Mouse (Mus musculus) stomach, embryonic 16.5 days (tissue): Measurements from ENCODE around the gene Ganab. TPM values are rescaled to one million over a fixed set of nuclear protein-coding genes. Genes with fewer than 3 reads are reported as not detected.

Experiments used
- ATAC-seq: fragments of 200-750 bp; cut with Nextera tagmentation; 2 replicates; pipeline ENCODE4 v1.8.0; 2017; ENCODE audit warnings: moderate number of reproducible peaks, moderate TSS enrichment; ENCODE audit not compliant: insufficient read depth, low FRiP score
- H3K27ac ChIP-seq: fragments of 300-500 bp; sonication (generic); 2 replicates; pipeline ENCODE4 v1.5.1; 2014; ENCODE audit warnings: low read length
- H3K27me3 ChIP-seq: fragments of 300-500 bp; sonication (generic); 2 replicates; pipeline ENCODE4 v1.6.1; 2014; ENCODE audit warnings: low read length, control low read depth, mixed read lengths; ENCODE audit not compliant: control insufficient read depth, insufficient read depth
- H3K36me3 ChIP-seq: fragments of 300-500 bp; sonication (generic); 2 replicates; pipeline ENCODE4 v1.6.1; 2014; ENCODE audit warnings: low read length; ENCODE audit not compliant: control insufficient read depth, insufficient read depth
- H3K4me1 ChIP-seq: fragments of 300-500 bp; sonication (generic); 2 replicates; pipeline ENCODE4 v1.6.1; 2014; ENCODE audit warnings: low read length, control low read depth, mixed read lengths; ENCODE audit not compliant: control insufficient read depth, insufficient read depth
- H3K4me2 ChIP-seq: fragments of 300-500 bp; sonication (generic); 2 replicates; pipeline ENCODE4 v1.6.1; 2014; ENCODE audit warnings: low read depth, low read length, mixed read lengths
- H3K4me3 ChIP-seq: fragments of 300-500 bp; sonication (generic); replicated peaks from 2 replicates; pipeline ENCODE4 v1.5.1; 2014; ENCODE audit warnings: mild to moderate bottlenecking, low read length
- H3K9ac ChIP-seq: fragments of 300-500 bp; sonication (generic); 2 replicates; pipeline ENCODE4 v1.6.1; 2014; ENCODE audit warnings: low read length
- H3K9me3 ChIP-seq: fragments of 300-500 bp; sonication (generic); replicated peaks from 2 replicates; pipeline ENCODE4 v1.6.1; 2016; ENCODE audit warnings: low read length, control low read depth; ENCODE audit not compliant: control insufficient read depth
- WGBS: fragments of 180-500 bp; shearing (Covaris S2); extraction: QIAGEN DNeasy Blood & Tissue Kit; methylation state at CpG from one replicate; pipeline ENCODE4 v1.1.7; 2014; 5-methylcytosine and 5-hydroxymethylcytosine counted together
- polyA plus RNA-seq: library from polyadenylated mRNA; unstranded; fragments of >200 nt; fragmentation: Nextera tagmentation; extraction: Ambion mirVana; gene quantifications from 2 replicates; pipeline ENCODE4 v1.2.1, GENCODE M21; 2015

Gene Ganab
- polyA plus RNA-seq, 1 experiment from 2014 or later: 105 TPM

DNA sequence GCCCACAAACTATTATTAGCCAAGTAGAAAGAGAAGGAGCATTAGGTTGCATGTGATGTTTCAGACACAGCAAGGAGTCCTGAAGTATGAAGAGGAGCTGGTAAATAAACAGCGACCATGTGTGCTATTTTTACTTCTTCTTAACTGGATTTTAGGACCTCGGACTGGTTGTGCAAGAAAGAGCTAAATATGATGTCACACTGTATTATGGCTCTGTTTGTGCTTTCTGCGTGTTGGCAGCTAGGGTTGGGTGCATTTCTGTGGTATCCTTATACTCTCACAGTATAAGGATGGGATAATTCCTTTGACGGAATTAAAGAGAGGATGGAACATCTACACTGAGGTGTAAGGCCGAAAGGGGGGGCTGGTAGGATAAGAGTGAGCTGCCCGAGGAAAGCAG, 47.4 kb downstream of the Ganab start:
- Histone ChIP-seq H3K4me1 (peaks cover 24% of the 10 kb centered on the region), H3K27me3 (no peaks in the 10 kb centered on the region), H3K9ac (peak overlapping the region; percentile 57), H3K36me3 (peaks cover 36% of the 10 kb centered on the region), H3K27ac (peak overlapping the region; percentile 82; the same call in 1 of the 2 replicates), H3K9me3 (no peaks in the 10 kb centered on the region), H3K4me2 (peak overlapping the region; percentile 68), H3K4me3 (peak overlapping the region; percentile 99)
- no peak for ATAC-seq
- WGBS: 73% methylated on average over 6 of the region's 6 CpGs

DNA sequence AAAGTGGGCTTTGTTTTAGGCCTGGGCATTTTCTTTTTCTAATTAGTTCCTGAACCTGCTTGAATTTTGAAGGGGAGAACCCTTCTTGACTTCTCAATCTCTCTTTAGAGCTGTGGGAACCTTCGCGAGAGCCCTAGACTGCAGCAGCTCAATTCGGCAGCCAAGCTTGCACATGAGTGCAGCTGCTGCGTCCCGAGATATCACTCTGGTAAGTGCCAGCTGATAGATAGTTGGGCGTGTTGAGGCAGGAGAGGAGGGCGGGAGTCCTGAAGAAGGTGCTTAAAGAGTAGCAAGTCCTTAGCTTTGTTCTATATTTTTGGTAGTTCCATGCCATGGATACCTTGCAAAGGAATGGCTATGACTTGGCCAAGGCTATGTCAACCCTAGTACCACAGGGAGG, 49.1 kb downstream of the Ganab start:
- no peak for ATAC-seq
- H3K4me2 ChIP-seq: no peak overlapping the region
- no peak overlapping the region for H3K27ac ChIP-seq
- H3K27me3 ChIP-seq: no peaks in the 10 kb centered on the region
- H3K4me1 ChIP-seq: peaks cover 17% of the 10 kb centered on the region
- no peak overlapping the region for H3K9ac ChIP-seq
- H3K9me3 ChIP-seq: no peaks in the 10 kb centered on the region
- WGBS: 81% methylated on average over 7 of the region's 7 CpGs
- peaks cover 49% of the 10 kb centered on the region for H3K36me3 ChIP-seq
- H3K4me3 ChIP-seq: no peak overlapping the region

DNA sequence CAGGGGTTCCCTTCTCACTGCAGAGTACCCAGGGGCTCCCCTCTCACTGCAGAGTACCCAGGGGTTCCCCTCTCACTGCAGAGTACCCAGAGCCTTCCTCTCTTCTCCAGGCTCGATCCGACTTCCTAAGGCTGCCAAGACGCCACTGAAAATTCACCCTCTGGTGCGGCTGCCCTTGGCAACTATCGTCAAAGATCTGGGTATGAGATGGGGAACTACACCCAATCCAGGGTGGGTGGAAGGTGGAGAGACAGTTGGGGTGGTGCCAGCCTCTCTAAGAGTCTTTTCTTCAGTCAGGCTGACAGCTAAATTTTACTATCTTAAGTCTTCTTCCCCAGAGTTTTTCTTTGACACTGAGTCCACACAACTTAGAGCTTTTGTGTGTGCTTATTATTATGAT, 52.3 kb downstream of the Ganab start:
- Histone ChIP-seq H3K36me3 (peaks cover 49% of the 10 kb centered on the region), H3K27me3 (no peaks in the 10 kb centered on the region), H3K4me1 (peaks cover 6% of the 10 kb centered on the region), H3K4me3 (no peak overlapping the region), H3K9me3 (no peaks in the 10 kb centered on the region), H3K4me2 (no peak overlapping the region), H3K9ac (no peak overlapping the region), H3K27ac (no peak overlapping the region)
- WGBS: 87% methylated on average over 5 of the region's 5 CpGs
- ATAC-seq: no peak

DNA sequence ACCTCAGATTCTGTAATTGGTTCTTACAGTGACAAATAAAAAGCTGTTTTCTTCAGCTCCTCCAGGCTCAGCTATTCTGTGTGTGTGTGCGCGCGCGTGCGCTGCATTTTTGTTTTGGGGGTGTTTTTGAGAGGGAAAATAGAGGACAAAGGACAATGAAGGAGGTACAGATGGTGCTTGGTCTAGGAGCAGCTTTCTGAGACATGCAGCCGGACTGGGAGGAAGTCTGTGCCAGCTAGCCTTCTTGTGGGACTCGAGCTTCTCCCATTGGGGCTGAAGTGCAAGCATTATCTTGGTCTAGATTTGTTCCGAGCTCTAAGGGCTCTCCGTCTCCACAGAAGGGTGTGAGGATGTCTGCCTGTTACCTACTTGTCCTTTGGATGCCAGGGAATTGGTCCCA, 54.4 kb downstream of the Ganab start:
- no peak overlapping the region for H3K4me2 ChIP-seq

GRCm38 (mm10) chr19:8953135-8954039, 55.5 kb downstream of the Ganab start, which contains the start of gene Tut1:
Tut1 (plus strand) TSS chr19:8953847.
- Histone ChIP-seq H3K36me3 (peaks cover 23% of the 10 kb centered on the region; the same call in 1 of the 2 replicates), H3K4me2 (peak within 1 kb of the TSS; percentile 88), H3K9ac (peak within 1 kb of the TSS; percentile 81), H3K27me3 (no peaks in the 10 kb centered on the region), H3K4me1 (peaks cover 6% of the 10 kb centered on the region; the same call in 1 of the 2 replicates), H3K27ac (peak within 1 kb of the TSS; percentile 83), H3K9me3 (no peaks in the 10 kb centered on the region), H3K4me3 (peak within 1 kb of the TSS; percentile 74)
- ATAC-seq: peak; percentile 96
- 3% methylated on average over 46 of the region's 46 CpGs for WGBS

More for the DNA sequence above, 54.4 kb downstream of the Ganab start:
- no peak for ATAC-seq
- peaks cover 34% of the 10 kb centered on the region for H3K36me3 ChIP-seq
- WGBS: 89% methylated on average over 9 of the region's 9 CpGs
- no peaks in the 10 kb centered on the region for H3K9me3 ChIP-seq
- H3K27ac ChIP-seq: no peak overlapping the region; the same call in 1 of the 2 replicates
- H3K4me3 ChIP-seq: no peak overlapping the region
- peaks cover 6% of the 10 kb centered on the region; the same call in 1 of the 2 replicates for H3K4me1 ChIP-seq
- H3K9ac ChIP-seq: no peak overlapping the region
- no peaks in the 10 kb centered on the region for H3K27me3 ChIP-seq

GRCm38 (mm10) chr19:8954171-8954570, 56.3 kb downstream of the Ganab start:
- peak overlapping the region; percentile 74 for H3K4me3 ChIP-seq
- ATAC-seq: no peak
- H3K9me3 ChIP-seq: no peaks in the 10 kb centered on the region
- peaks cover 6% of the 10 kb centered on the region; the same call in 1 of the 2 replicates for H3K4me1 ChIP-seq
- H3K36me3 ChIP-seq: peaks cover 21% of the 10 kb centered on the region; the same call in 1 of the 2 replicates
- no peaks in the 10 kb centered on the region for H3K27me3 ChIP-seq
- H3K27ac ChIP-seq: peak overlapping the region; percentile 83
- WGBS: 8% methylated on average over 9 of the region's 9 CpGs
- peak overlapping the region; percentile 81 for H3K9ac ChIP-seq
- H3K4me2 ChIP-seq: peak overlapping the region; percentile 88

DNA sequence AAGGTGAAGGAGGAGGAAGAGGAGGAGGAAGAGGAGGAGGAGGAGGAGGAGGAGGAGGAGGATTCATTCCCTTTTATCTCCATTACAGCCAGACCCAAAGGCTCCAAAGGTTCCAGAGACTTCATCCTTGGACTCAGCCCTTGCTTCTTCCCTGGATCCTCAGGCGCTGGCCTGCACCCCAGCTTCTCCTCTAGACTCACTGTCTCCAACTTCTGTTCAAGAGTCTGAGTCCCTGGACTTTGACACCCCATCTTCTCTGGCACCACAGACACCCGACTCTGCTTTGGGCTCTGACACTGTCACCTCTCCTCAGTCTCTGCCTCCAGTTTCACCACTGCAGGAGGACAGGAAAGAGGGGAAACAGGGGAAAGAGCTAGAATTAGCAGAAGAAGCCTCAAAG, 64.4 kb downstream of the Ganab start:
- WGBS: 80% methylated on average over 2 of the region's 2 CpGs
- Histone ChIP-seq H3K4me2 (no peak overlapping the region), H3K4me3 (no peak overlapping the region), H3K27me3 (no peaks in the 10 kb centered on the region), H3K27ac (no peak overlapping the region), H3K36me3 (peaks cover 21% of the 10 kb centered on the region), H3K4me1 (peaks cover 6% of the 10 kb centered on the region), H3K9ac (no peak overlapping the region), H3K9me3 (no peaks in the 10 kb centered on the region)
- no peak for ATAC-seq

DNA sequence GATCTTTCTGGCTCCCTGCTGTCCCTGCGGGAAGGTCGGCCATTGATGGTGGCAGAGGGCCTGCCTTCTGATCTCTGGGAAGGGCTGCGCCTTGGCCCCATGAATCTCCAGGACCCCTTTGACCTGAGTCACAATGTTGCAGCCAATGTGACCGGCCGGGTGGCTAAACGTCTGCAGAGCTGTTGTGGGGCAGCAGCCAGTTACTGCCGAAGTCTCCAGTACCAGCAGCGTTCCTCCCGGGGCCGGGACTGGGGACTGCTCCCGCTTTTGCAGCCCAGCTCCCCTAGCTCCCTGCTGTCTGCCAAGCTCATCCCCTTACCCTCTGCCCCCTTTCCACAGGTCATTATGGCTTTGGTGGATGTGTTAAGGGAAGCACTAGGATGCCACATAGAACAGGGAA, 67.2 kb downstream of the Ganab start:
- WGBS: 85% methylated on average over 11 of the region's 11 CpGs
- H3K9me3 ChIP-seq: no peaks in the 10 kb centered on the region
- no peak overlapping the region for H3K27ac ChIP-seq
- ATAC-seq: no peak
- H3K4me3 ChIP-seq: no peak overlapping the region
- no peaks in the 10 kb centered on the region for H3K27me3 ChIP-seq
- H3K36me3 ChIP-seq: peaks cover 18% of the 10 kb centered on the region
- H3K4me1 ChIP-seq: peaks cover 13% of the 10 kb centered on the region
- H3K9ac ChIP-seq: peak overlapping the region; percentile 74
- H3K4me2 ChIP-seq: no peak overlapping the region; the same call in 1 of the 2 replicates

GRCm38 (mm10) chr19:8965771-8966170, 67.9 kb downstream of the Ganab start:
- Histone ChIP-seq H3K4me3 (peak overlapping the region; percentile 54), H3K27ac (peak overlapping the region; percentile 92), H3K9ac (peak overlapping the region; percentile 74), H3K9me3 (no peaks in the 10 kb centered on the region), H3K36me3 (peaks cover 25% of the 10 kb centered on the region), H3K4me2 (peak overlapping the region; percentile 66), H3K4me1 (peaks cover 13% of the 10 kb centered on the region), H3K27me3 (no peaks in the 10 kb centered on the region)
- ATAC-seq: no peak
- 76% methylated on average over 8 of the region's 8 CpGs for WGBS
